Mouse (Mus musculus): ENCODE measurements around the gene Ticrr.

DNA sequence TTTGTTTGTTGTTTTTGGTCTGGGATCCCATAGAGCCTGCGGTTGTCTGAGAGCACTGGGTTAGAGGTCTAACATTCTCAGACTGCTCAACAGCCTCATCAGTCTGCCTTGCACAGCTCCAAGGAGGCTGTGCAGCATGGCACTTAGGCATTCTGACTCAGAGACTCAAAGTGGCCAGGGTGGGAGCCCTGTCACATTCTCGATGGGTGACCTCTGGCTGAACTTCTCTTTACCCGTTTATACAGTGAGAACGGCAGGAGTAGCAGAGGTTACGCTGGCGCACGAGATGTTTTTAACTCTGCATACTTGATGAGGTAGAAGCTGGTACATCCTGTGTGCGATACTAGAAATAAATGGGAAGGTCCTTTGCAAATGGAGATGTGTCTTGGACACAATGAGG is 36.9 kb upstream of the Ticrr start:
- TF ChIP-seq GATA1 (IDR thresholded peaks at IDR 0.05; ENCODE audit: borderline replicate concordance, low read length) (no peak), FLI1 (IDR thresholded peaks at IDR 0.05; ENCODE audit: low read length) (no peak)
